Comparison of ENCODE assay signal across 12 mouse cellular contexts in the genomic region with DNA sequence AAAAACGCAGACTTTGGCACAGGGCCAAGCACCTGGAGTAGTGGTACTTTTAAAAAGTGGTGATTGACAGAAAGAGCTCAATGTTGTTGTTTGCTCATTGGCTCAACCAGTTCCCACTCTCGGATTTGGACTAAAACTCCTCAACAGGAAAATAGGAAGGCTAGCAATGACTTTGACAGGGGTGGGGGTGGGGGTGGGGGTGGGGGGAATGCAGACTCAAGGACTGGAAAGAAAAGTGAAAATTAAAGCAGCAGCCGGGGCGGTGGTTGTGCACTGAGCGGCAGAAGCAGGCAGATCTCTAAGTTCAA. TPM values are rescaled to one million over a fixed set of nuclear protein-coding genes. Genes with fewer than 3 reads are reported as not detected.
A peak's percentile ranks its signal among the peaks of the same experiment; 100 is the strongest.
DNase-seq lines count a peak whose midpoint lies in the region; ATAC-seq and TF ChIP-seq lines count a peak whose summit lies in the region.
"Had no signal": no experiment of that assay in that cellular context is flagged by ENCODE, and none has a peak within 500 bp of the region (broad histone marks: within the 10 kb centered on the region; RNA-seq: fewer than 3 reads in every experiment).

No protein-coding gene starts in this region.

- intact Hi-C loops in left cerebral cortex, adult 2 months (cut with DNase I): no loop called here
- intact Hi-C loops in left cerebral cortex, postnatal 36 days (cut with DNase I): no loop called here

- H3K4me3 ChIP-seq in left cerebral cortex, adult 2 months: no peak overlapping the region
- H3K4me3 ChIP-seq in forebrain, embryonic 14.5 days (ENCODE audit: low read depth, low read length): no peak overlapping the region
- no peak overlapping the region for H3K4me3 ChIP-seq in limb, embryonic 12.5 days (replicated peaks)
- H3K4me3 ChIP-seq: limb, embryonic 13.5 days had no signal

- no peak for DNase-seq in left cerebral cortex, adult 2 months (ENCODE audit: extremely low spot score in 1 of 2, low spot score in 2 of 2)
- no peak for DNase-seq in left cerebral cortex, postnatal 36 days (ENCODE audit: low spot score in 2 of 2)
- DNase-seq in forebrain, embryonic 14.5 days (ENCODE audit: low spot score): no peak
- DNase-seq in thymus, postnatal 0 days (ENCODE audit: low spot score): peak; percentile 86
- no peak for DNase-seq in embryo, embryonic 9.5 days (ENCODE audit: extremely low spot score)
- DNase-seq: heart, postnatal 36 days had no signal

- peaks cover 34% of the 10 kb centered on the region for H3K36me3 ChIP-seq in forebrain, embryonic 14.5 days (ENCODE audit: control insufficient read depth, insufficient read depth, low read length)
- H3K36me3 ChIP-seq in limb, embryonic 12.5 days: no peaks in the 10 kb centered on the region

- H3K9me3 ChIP-seq in forebrain, embryonic 14.5 days (replicated peaks; ENCODE audit: control insufficient read depth, low read length): peaks cover 10% of the 10 kb centered on the region
- H3K9me3 ChIP-seq in limb, embryonic 12.5 days: peaks cover 11% of the 10 kb centered on the region; the same call in 1 of the 2 replicates

- ATAC-seq in forebrain, embryonic 14.5 days: peak; percentile 49
- ATAC-seq in limb, embryonic 12.5 days (ENCODE audit: insufficient number of reproducible peaks, insufficient read depth, low FRiP score, low TSS enrichment, low read depth): no peak; the same call in 1 of the 2 replicates
- ATAC-seq in frontal cortex, adult (ENCODE audit: low TSS enrichment): no peak
- no peak for ATAC-seq in activated CD4-positive, CD25-positive, alpha-beta regulatory T cell, adult 4 months

- 39% methylated on average over 5 of the region's 5 CpGs for WGBS in forebrain, embryonic 14.5 days
- 55% methylated on average over 5 of the region's 5 CpGs for WGBS in limb, embryonic 12.5 days

- H3K4me2 ChIP-seq in forebrain, embryonic 14.5 days (ENCODE audit: low read length): peak overlapping the region; percentile 41
- H3K4me2 ChIP-seq in limb, embryonic 12.5 days: peak overlapping the region; percentile 27; the same call in 1 of the 2 replicates

- no peak overlapping the region for H3K9ac ChIP-seq in forebrain, embryonic 14.5 days (ENCODE audit: low read length)
- no peak overlapping the region for H3K9ac ChIP-seq in limb, embryonic 12.5 days (replicated peaks)
- H3K9ac ChIP-seq: limb, embryonic 13.5 days had no signal

- TF ChIP-seq CTCF in left cerebral cortex, adult 2 months (IDR thresholded peaks at IDR 0.05): no peak

- H3K27ac ChIP-seq in left cerebral cortex, adult 2 months: 0 out of 2 replicates have a peak overlapping the region, but pooled peaks have one; percentile 47
- H3K27ac ChIP-seq in forebrain, embryonic 14.5 days (ENCODE audit: low read depth, low read length): peak overlapping the region; percentile 91; the same call in 1 of the 2 replicates
- peak overlapping the region; percentile 41; the same call in 1 of the 2 replicates for H3K27ac ChIP-seq in limb, embryonic 12.5 days
- H3K27ac ChIP-seq: limb, embryonic 13.5 days had no signal

- peaks cover 36% of the 10 kb centered on the region for H3K4me1 ChIP-seq in forebrain, embryonic 14.5 days (ENCODE audit: control insufficient read depth, insufficient read depth, low read length)
- H3K4me1 ChIP-seq in limb, embryonic 12.5 days (replicated peaks): peaks cover 23% of the 10 kb centered on the region

- H3K27me3 ChIP-seq in forebrain, embryonic 14.5 days (replicated peaks; ENCODE audit: control insufficient read depth, insufficient read depth, low read length): no peaks in the 10 kb centered on the region
- H3K27me3 ChIP-seq in limb, embryonic 12.5 days: no peaks in the 10 kb centered on the region
- H3K27me3 ChIP-seq: limb, embryonic 13.5 days; megakaryocyte, embryonic 14.5 days had no signal

RNA-seq across cellular contexts. Expression of a gene that starts 10.4 kb away (rescaled TPM):
- 100 to 1,000 TPM; 605 to 615 TPM for total RNA-seq in left cerebral cortex, adult 2 months (2021)
- 100 to 1,000 TPM; 603 to 618 TPM for total RNA-seq in left cerebral cortex, postnatal 36 days (2021)
- polyA plus RNA-seq in forebrain, embryonic 14.5 days (2014; fragmentation: Nextera tagmentation; extraction: Ambion mirVana): 304 and 315 TPM in 2 replicates
- 6.7 and 7.2 TPM in 2 replicates for polyA plus RNA-seq in limb, embryonic 12.5 days (2016; fragmentation: Nextera tagmentation; extraction: Ambion mirVana)
- polyA plus RNA-seq in thymus, postnatal 0 days (2015; fragmentation: Nextera tagmentation; extraction: Ambion mirVana): 129 and 138 TPM in 2 replicates
- polyA plus RNA-seq in activated CD4-positive, CD25-positive, alpha-beta regulatory T cell, adult 4 months (2017; shearing (Covaris generic)): 10 to 100 TPM; 65.0 to 90.0 TPM

RNA-seq across cellular contexts. Expression of a gene that starts 45.2 kb away (rescaled TPM):
- not detected for total RNA-seq in left cerebral cortex, adult 2 months (2021)
- total RNA-seq in left cerebral cortex, postnatal 36 days (2021): not detected
- polyA plus RNA-seq in forebrain, embryonic 14.5 days (2014; fragmentation: Nextera tagmentation; extraction: Ambion mirVana): 0.14 and 0.25 TPM in 2 replicates
- polyA plus RNA-seq in limb, embryonic 12.5 days (2016; fragmentation: Nextera tagmentation; extraction: Ambion mirVana): 0.14 TPM in 1 of 2 replicates, not detected in the other
- polyA plus RNA-seq in thymus, postnatal 0 days (2015; fragmentation: Nextera tagmentation; extraction: Ambion mirVana): 0.09 TPM in 1 of 2 replicates, not detected in the other
- polyA plus RNA-seq in activated CD4-positive, CD25-positive, alpha-beta regulatory T cell, adult 4 months (2017; shearing (Covaris generic)): not detected
- total RNA-seq: gastrocnemius, postnatal 4 days; heart, postnatal 36 days had no signal

Comparison
In these comparisons a context has a peak if more than half of its experiments do, and no peak if none do; other contexts are left out.
1. H3K27ac ChIP-seq: peak in every context shown above with its lines; median percentile 91 in forebrain, embryonic 14.5 days; 47 in left cerebral cortex, adult 2 months; 41 in limb, embryonic 12.5 days.